Mouse (Mus musculus): ENCODE data around the gene Pklr.
A peak's percentile ranks its signal among the peaks of the same experiment; 100 is the strongest.

Pklr gene

DNA sequence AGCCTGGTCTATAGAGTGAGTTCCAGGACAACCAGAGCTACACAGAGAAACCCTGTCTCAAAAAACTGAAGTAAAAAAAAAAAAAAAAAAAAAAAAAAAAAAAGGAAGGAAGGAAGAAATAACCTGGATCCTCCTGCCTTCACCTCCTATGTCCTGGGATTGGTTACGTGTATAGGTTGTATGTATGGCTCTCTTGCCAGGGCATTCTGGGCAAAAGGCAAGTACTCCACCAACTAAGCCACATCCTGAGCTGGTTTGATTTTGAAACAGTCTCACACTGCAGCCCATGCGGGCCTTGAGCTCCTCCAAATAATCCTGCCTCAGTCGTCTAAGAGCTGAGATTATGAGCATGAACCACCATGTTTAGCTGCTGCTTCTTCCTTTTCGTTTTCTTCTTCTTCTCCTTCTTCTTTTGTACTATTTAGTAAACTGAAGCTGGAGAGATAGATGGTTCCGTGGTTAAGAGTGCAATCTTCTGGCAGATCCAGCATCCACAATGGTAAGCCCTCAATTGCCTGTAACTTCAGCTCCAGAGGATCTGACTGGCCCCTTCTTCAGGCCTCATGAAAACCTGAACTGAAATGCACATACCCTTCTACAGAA, 27.8 kb downstream of the Pklr start:
- DNase-seq (ENCODE audit: low spot score in 2 of 2): no peak

GRCm38 (mm10) chr3:89164506-89165267, 28.7 kb downstream of the Pklr start, which contains the start of gene Clk2:
Clk2 (plus strand) TSS chr3:89164795.
- DNase-seq (ENCODE audit: low spot score in 2 of 2): peak; percentile 92 to 95

DNA sequence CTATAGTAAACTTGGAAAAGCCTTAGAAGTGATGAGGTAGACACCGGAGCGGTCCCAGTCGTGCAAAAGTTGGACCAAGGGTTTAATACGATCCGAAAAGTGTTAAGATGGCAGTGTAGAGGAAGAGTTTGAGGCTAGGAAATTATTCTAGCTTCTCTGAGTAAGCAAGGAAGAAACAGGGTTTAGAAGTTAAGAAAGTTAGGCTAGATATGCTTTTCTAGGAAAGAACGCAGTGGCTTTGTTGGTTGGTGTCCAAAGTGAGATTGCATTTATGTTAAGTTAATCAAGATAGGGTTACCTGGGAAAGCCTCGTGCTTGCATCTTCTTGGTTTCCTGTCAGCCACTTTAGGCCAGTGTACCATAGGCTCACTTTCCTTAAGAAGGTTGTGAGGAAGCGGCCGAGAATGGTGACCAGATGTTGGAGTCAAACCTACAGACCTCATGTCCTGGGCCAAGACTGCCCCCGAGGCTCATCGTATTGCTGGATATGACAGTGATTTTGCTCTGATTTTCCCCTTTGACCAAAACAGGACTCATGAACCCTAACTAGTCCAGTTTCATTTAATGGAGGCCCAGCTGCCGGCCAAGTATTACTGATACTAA, 29.4 kb downstream of the Pklr start:
- DNase-seq (ENCODE audit: low spot score in 2 of 2): no peak

- DNase-seq (ENCODE audit: low spot score in 2 of 2): no peak
Measured at GRCm38 (mm10) chr3:89166945-89167344, 31.0 kb downstream of the Pklr start.

GRCm38 (mm10) chr3:89174844-89175243, 38.9 kb downstream of the Pklr start:
- DNase-seq (ENCODE audit: low spot score in 2 of 2): no peak

GRCm38 (mm10) chr3:89175544-89175943, 39.6 kb downstream of the Pklr start:
- DNase-seq (ENCODE audit: low spot score in 2 of 2): no peak

GRCm38 (mm10) chr3:89176421-89176820, 40.5 kb downstream of the Pklr start:
- DNase-seq (ENCODE audit: low spot score in 2 of 2): no peak

DNA sequence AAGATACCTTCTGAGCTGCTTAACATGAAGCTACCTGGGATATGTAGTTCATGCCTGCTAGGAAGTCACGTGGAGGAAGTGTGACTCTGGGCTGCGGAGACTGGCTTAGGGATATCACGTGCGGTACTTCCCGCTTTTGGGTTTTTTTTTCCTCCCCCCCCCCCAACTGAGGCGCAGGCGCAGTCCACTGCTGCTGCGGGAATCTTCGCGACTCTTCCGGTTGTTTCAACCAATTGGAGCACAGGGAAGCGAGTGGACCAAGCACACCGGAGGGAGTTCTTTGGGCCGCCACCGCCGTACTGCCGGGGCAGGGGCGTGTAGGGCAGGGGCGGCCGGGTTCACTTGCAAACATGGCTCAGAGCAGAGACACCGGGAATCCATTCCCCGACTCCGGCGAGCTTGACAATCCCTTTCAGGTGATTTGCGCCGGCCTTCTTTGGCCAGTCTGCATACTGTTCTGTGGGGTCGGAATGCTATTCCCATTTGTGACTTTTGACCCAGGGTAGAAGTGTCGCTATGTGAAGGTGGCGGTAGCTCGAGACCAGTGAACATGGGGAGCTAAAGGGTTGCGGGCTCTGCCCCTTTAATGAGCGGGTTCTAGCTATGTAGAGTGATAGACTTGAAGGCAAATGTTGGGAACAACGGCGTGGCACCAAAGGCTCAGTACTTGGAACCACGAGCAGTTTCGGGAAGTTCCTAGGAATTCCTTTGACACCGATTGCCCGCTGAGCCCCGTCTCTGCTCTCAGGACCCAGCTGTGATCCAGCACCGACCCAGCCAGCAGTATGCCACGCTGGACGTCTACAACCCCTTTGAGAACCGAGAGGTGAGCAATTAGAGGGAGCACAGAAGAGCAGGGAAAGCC, 41.5 kb downstream of the Pklr start, which contains the start of gene Scamp3:
TSS of gene Scamp3 (plus strand) at position 232 of the 865 bp plus-strand sequence.
- DNase-seq (ENCODE audit: low spot score in 2 of 2): peak; percentile 49 to 69

- DNase-seq (ENCODE audit: low spot score in 2 of 2): no peak
Measured at GRCm38 (mm10) chr3:89178107-89178385, 42.1 kb downstream of the Pklr start.

DNA sequence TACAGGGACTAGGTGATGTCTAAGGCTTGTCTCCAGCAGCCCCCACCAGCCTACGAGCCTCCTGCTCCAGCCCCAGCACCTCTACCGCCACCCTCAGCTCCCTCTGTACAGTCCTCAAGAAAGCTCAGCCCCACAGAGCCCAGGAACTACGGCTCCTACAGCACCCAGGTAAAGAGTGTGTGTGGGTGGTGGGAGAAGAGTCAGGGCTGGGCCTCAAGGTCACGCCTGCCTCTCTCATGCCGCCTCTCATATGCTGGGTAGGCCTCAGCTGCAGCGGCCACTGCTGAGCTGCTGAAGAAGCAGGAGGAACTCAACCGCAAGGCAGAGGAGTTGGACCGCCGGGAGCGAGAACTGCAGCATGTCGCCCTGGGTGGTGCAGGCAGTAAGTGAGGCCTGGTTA, 43.1 kb downstream of the Pklr start:
- no peak for DNase-seq (ENCODE audit: low spot score in 2 of 2)

DNA sequence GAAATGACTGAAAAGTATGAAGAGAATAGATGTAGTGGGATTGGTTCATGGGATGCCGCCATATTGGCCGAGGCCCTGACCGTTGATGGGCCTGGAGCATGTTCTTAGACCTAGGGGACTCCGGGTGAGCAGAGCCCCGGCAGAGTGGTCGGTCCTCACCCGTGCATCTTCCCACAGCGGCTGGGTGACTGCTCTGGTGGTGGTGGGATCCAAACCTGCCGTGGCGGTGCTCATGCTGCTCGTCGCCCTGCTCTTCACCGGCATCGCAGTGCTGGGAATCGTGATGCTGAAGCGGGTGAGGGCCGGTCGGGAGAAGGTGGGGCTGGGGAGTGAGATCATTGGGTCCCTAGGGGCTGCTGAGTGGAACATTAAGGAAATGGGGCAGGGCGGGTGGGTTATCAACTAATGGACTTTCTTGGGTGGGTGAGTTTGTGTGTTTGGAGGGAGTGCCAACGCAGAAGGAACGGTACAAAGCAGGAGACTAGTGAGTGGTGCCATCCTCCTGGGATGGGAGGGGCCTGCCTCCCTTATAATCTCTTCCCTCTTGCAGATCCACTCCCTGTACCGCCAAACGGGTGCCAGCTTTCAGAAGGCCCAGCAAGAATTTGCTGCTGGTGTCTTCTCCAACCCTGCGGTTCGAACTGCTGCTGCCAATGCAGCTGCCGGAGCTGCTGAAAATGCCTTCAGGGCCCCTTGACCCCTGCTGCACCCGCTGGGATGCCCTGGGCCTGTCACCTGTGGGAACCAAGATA, 46.0 kb downstream of the Pklr start:
- no peak for DNase-seq (ENCODE audit: low spot score in 2 of 2)

DNA sequence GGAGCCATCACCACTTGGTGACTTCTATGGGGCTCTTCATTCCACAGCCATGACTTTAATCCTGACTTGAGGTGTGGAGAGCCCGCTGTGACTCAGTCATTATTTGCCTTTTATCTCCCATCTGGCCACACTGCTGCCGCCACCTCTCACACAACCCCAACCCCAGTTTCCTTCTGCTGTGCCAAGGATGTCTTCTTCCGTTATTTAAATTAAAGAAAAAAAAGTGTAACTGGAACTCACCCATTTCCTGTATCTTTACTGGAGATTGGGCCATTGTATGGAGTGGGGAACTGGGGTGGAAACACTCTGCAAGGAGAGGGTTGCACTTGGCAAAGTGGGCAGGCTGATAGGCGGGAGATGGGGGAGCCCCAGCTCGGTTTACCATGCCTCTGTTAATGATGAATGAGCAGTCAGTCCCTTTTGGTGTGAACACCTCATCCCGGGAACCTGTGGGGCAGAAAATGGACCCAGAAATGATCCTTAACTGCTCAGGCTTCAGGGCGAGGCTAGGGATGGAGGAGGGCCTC, 46.7 kb downstream of the Pklr start:
- no peak for DNase-seq (ENCODE audit: low spot score in 2 of 2)

GRCm38 (mm10) chr3:89183058-89183958, 47.4 kb downstream of the Pklr start, which contains the start of gene Fam189b:
Fam189b (plus strand) TSS chr3:89183143.
- DNase-seq (ENCODE audit: low spot score in 2 of 2): peak in 1 of 2 experiments; percentile 43

- no peak for DNase-seq (ENCODE audit: low spot score in 2 of 2)
Measured at GRCm38 (mm10) chr3:89183959-89184315, 48.0 kb downstream of the Pklr start.

GRCm38 (mm10) chr3:89187197-89187596, 51.3 kb downstream of the Pklr start:
- no peak for DNase-seq (ENCODE audit: low spot score in 2 of 2)

DNA sequence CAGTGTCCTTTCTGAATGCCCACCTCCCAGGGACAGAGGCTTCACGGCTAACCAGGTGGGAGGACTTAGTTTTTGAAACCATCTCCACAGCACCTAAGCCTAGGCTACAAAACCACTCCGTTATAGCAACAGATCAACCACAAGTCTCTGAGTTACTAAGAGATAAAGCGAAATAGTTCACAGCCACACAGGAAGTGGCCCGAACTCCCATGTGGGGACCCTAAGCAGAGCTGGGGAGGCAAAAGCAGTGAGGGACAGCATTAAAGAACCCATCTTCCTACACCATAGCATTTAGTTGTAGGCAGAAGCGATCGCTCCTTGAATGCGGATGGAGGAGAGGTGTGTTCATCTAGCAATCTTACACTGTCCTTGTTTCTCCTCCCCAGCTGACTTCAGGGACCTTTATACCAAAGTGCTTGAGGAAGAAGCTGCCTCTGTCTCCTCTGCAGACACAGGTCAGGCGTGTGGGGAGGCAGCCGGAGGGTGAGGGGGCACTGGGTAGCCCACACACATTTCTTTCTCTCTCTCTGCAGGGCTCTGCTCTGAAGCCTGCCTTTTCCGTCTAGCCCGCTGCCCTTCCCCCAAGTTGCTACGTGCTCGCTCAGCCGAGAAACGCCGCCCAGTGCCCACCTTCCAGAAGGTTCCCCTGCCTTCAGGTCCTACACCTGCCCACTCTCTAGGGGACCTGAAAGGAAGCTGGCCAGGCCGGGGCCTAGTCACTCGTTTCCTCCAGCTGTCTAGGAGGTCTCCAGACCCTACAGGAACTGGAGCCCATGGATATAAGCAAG, 51.9 kb downstream of the Pklr start:
- no peak for DNase-seq (ENCODE audit: low spot score in 2 of 2)

DNA sequence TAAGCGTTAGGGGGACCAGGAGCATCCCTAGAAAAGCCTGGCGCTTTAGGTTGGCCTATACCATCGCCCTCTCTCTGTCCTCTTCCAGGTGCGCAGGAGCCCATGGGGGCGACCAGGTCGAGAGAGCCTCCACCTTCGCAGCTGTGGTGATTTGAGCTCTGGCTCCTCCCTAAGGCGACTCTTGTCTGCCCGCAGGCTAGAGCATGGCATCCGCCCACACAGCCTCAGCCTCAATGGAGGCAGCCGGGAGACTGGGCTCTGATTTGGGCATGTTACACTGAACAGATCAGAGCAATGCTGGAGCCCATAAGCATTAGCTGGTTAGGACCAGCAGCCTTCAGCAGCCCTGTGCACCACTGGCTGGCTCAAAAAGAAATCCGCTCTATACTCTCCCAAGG, 52.5 kb downstream of the Pklr start:
- DNase-seq (ENCODE audit: low spot score in 2 of 2): no peak

DNA sequence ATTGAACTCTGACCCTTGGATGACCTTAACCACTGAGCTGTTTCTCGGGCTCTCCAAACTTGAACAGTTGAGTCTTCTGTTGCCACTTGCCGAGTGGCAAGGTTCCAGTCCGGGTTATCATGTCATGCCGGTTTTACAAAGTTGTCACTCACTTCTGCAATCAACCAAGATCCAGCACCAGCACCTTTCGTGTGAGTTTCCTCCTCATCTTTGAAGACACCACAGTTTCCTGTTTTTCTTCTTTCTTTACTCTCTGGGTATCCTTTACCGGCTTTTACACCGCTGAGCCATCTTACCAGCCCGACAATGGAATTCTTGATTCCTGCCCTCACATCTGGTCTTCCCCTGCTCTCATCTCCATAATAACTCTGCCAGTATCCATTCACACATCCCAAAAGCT, 54.5 kb downstream of the Pklr start:
- DNase-seq (ENCODE audit: low spot score in 2 of 2): no peak

DNA sequence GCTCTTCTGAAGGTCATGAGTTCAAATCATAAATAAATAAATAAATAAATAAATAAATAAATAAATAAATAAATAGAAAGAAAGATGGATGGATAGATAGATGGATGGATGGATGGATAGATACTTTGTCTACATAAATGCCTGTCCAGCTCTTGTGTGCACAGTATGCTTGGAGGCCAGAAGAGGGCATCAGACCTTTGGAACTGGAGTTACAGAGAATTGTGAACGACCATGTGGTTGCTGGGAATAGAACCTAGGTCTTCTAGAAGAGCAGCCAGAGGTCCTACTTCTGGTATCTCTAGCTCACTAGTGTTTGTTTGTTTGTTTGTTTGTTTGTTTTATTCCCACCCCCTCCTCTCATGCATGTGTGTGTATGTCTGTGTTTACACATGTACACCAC, 57.4 kb downstream of the Pklr start:
- no peak for DNase-seq (ENCODE audit: low spot score in 2 of 2)
